Mouse (Mus musculus): ENCODE data around the gene Mdfic. TPM values are rescaled to one million over a fixed set of nuclear protein-coding genes. Genes with fewer than 3 reads are reported as not detected.
"Not testable (repeated sequence)": the region's sequence is repeated elsewhere in the genome, so short reads cannot be mapped to it uniquely, and the experiment has no call there.

Gene Mdfic
- polyA plus RNA-seq (2015; fragmentation: Nextera tagmentation; extraction: Ambion mirVana): 0.84 and 1.1 TPM in 2 replicates

GRCm38 (mm10) chr6:15720461-15720817 lies at the start of gene Mdfic:
TSS of gene Mdfic (plus strand) at chr6:15720661.
- peaks cover 12% of the 10 kb centered on the region for H3K27me3 ChIP-seq
- WGBS (ENCODE audit: insufficient replicate concordance): under 1% methylated on average over 16 of the region's 16 CpGs
- H3K9me3 ChIP-seq (replicated peaks): no peaks in the 10 kb centered on the region
- H3K36me3 ChIP-seq (replicated peaks): no peaks in the 10 kb centered on the region
- no peaks in the 10 kb centered on the region for H3K4me1 ChIP-seq (replicated peaks)
- ATAC-seq (ENCODE audit: insufficient read depth): peak; percentile 46
- peak within 1 kb of the TSS; percentile 58 for H3K4me2 ChIP-seq
- 0 out of 2 replicates have a peak within 1 kb of the TSS, but pooled peaks have one; percentile 38 for H3K27ac ChIP-seq (replicated peaks)
- H3K4me3 ChIP-seq (replicated peaks): peak within 1 kb of the TSS; percentile 61
- peak within 1 kb of the TSS; percentile 46 for H3K9ac ChIP-seq

- H3K4me1 ChIP-seq (replicated peaks): no peaks in the 10 kb centered on the region
- ATAC-seq (ENCODE audit: insufficient read depth): no peak
- no peak overlapping the region for H3K4me2 ChIP-seq
- H3K27ac ChIP-seq (replicated peaks): no peak overlapping the region
- H3K36me3 ChIP-seq (replicated peaks): no peaks in the 10 kb centered on the region
- no peaks in the 10 kb centered on the region for H3K27me3 ChIP-seq
- H3K9me3 ChIP-seq (replicated peaks): no peaks in the 10 kb centered on the region
- no peak overlapping the region for H3K9ac ChIP-seq
- no peak overlapping the region for H3K4me3 ChIP-seq (replicated peaks)
Measured at GRCm38 (mm10) chr6:15671364-15671763, 49.1 kb upstream of the Mdfic start.

GRCm38 (mm10) chr6:15710080-15710479 lies 10.4 kb upstream of the Mdfic start:
- H3K27me3 ChIP-seq: no peaks in the 10 kb centered on the region
- H3K4me3 ChIP-seq (replicated peaks): no peak overlapping the region
- H3K4me1 ChIP-seq (replicated peaks): no peaks in the 10 kb centered on the region
- H3K9me3 ChIP-seq (replicated peaks): no peaks in the 10 kb centered on the region
- no peaks in the 10 kb centered on the region for H3K36me3 ChIP-seq (replicated peaks)
- no peak overlapping the region for H3K4me2 ChIP-seq
- H3K27ac ChIP-seq (replicated peaks): no peak overlapping the region
- ATAC-seq (ENCODE audit: insufficient read depth): no peak
- 69% methylated on average over 4 of the region's 4 CpGs for WGBS (ENCODE audit: insufficient replicate concordance)
- H3K9ac ChIP-seq: no peak overlapping the region

GRCm38 (mm10) chr6:15710706-15711105 lies 9.8 kb upstream of the Mdfic start:
- no peak overlapping the region for H3K9ac ChIP-seq
- 70% methylated on average over 7 of the region's 7 CpGs for WGBS (ENCODE audit: insufficient replicate concordance)
- H3K27ac ChIP-seq (replicated peaks): no peak overlapping the region
- no peaks in the 10 kb centered on the region for H3K9me3 ChIP-seq (replicated peaks)
- no peak for ATAC-seq (ENCODE audit: insufficient read depth)
- H3K27me3 ChIP-seq: no peaks in the 10 kb centered on the region
- no peak overlapping the region for H3K4me2 ChIP-seq
- H3K36me3 ChIP-seq (replicated peaks): no peaks in the 10 kb centered on the region
- no peaks in the 10 kb centered on the region for H3K4me1 ChIP-seq (replicated peaks)
- H3K4me3 ChIP-seq (replicated peaks): no peak overlapping the region

GRCm38 (mm10) chr6:15712860-15713385 lies 7.5 kb upstream of the Mdfic start:
- Histone ChIP-seq H3K9me3 (replicated peaks) (no peaks in the 10 kb centered on the region), H3K36me3 (replicated peaks) (no peaks in the 10 kb centered on the region), H3K27ac (replicated peaks) (no peak overlapping the region), H3K27me3 (no peaks in the 10 kb centered on the region), H3K9ac (no peak overlapping the region), H3K4me2 (no peak overlapping the region), H3K4me3 (replicated peaks) (no peak overlapping the region), H3K4me1 (replicated peaks) (no peaks in the 10 kb centered on the region)
- no peak for ATAC-seq (ENCODE audit: insufficient read depth)
- WGBS (ENCODE audit: insufficient replicate concordance): 59% methylated on average over 2 of the region's 2 CpGs

GRCm38 (mm10) chr6:15714036-15714435 lies 6.4 kb upstream of the Mdfic start:
- H3K9me3 ChIP-seq (replicated peaks); H3K9ac ChIP-seq; H3K4me3 ChIP-seq (replicated peaks); H3K27ac ChIP-seq (replicated peaks); ATAC-seq (ENCODE audit: insufficient read depth); H3K4me2 ChIP-seq; H3K36me3 ChIP-seq (replicated peaks); H3K4me1 ChIP-seq (replicated peaks); H3K27me3 ChIP-seq: not testable (repeated sequence)
- 64% methylated on average over 1 of the region's 1 CpGs for WGBS (ENCODE audit: insufficient replicate concordance)

- H3K27me3 ChIP-seq: no peaks in the 10 kb centered on the region
- ATAC-seq (ENCODE audit: insufficient read depth): no peak
- no peaks in the 10 kb centered on the region for H3K4me1 ChIP-seq (replicated peaks)
- H3K4me3 ChIP-seq (replicated peaks): no peak overlapping the region
- H3K4me2 ChIP-seq: no peak overlapping the region
- WGBS (ENCODE audit: insufficient replicate concordance): 71% methylated on average over 2 of the region's 2 CpGs
- no peak overlapping the region for H3K9ac ChIP-seq
- no peaks in the 10 kb centered on the region for H3K9me3 ChIP-seq (replicated peaks)
- no peaks in the 10 kb centered on the region for H3K36me3 ChIP-seq (replicated peaks)
- H3K27ac ChIP-seq (replicated peaks): no peak overlapping the region
Measured at GRCm38 (mm10) chr6:15714996-15715844, 5.2 kb upstream of the Mdfic start.

GRCm38 (mm10) chr6:15719919-15720318 lies 542 bp upstream of the Mdfic start:
- H3K27ac ChIP-seq (replicated peaks): no peak overlapping the region
- WGBS (ENCODE audit: insufficient replicate concordance): 68% methylated on average over 6 of the region's 6 CpGs
- H3K4me3 ChIP-seq (replicated peaks): no peak overlapping the region
- no peak for ATAC-seq (ENCODE audit: insufficient read depth)
- no peaks in the 10 kb centered on the region for H3K36me3 ChIP-seq (replicated peaks)
- no peak overlapping the region for H3K4me2 ChIP-seq
- peaks cover 12% of the 10 kb centered on the region for H3K27me3 ChIP-seq
- no peaks in the 10 kb centered on the region for H3K4me1 ChIP-seq (replicated peaks)
- H3K9me3 ChIP-seq (replicated peaks): no peaks in the 10 kb centered on the region
- H3K9ac ChIP-seq: no peak overlapping the region

GRCm38 (mm10) chr6:15720818-15721715 lies 606 bp downstream of the Mdfic start:
- Histone ChIP-seq H3K36me3 (replicated peaks) (no peaks in the 10 kb centered on the region), H3K4me3 (replicated peaks) (peak overlapping the region; percentile 61), H3K27ac (replicated peaks) (0 out of 2 replicates have a peak overlapping the region, but pooled peaks have one; percentile 38), H3K4me1 (replicated peaks) (no peaks in the 10 kb centered on the region), H3K9me3 (replicated peaks) (no peaks in the 10 kb centered on the region), H3K27me3 (peaks cover 12% of the 10 kb centered on the region), H3K9ac (peak overlapping the region; percentile 46), H3K4me2 (peak overlapping the region; percentile 58)
- ATAC-seq (ENCODE audit: insufficient read depth): peak; percentile 66
- under 1% methylated on average over 60 of the region's 60 CpGs for WGBS (ENCODE audit: insufficient replicate concordance)

- Histone ChIP-seq H3K27ac (replicated peaks) (no peak overlapping the region), H3K4me2 (peak overlapping the region; percentile 58), H3K36me3 (replicated peaks) (no peaks in the 10 kb centered on the region), H3K9ac (peak overlapping the region; percentile 46; the same call in 1 of the 2 replicates), H3K4me1 (replicated peaks) (no peaks in the 10 kb centered on the region), H3K4me3 (replicated peaks) (peak overlapping the region; percentile 61), H3K9me3 (replicated peaks) (no peaks in the 10 kb centered on the region), H3K27me3 (peaks cover 12% of the 10 kb centered on the region)
- no peak for ATAC-seq (ENCODE audit: insufficient read depth)
- 28% methylated on average over 5 of the region's 5 CpGs for WGBS (ENCODE audit: insufficient replicate concordance)
Measured at GRCm38 (mm10) chr6:15721716-15722031, 1.2 kb downstream of the Mdfic start.

GRCm38 (mm10) chr6:15722631-15723030 lies 2.2 kb downstream of the Mdfic start:
- H3K9me3 ChIP-seq (replicated peaks); H3K9ac ChIP-seq; H3K4me3 ChIP-seq (replicated peaks); H3K27ac ChIP-seq (replicated peaks); H3K36me3 ChIP-seq (replicated peaks); H3K4me1 ChIP-seq (replicated peaks); ATAC-seq (ENCODE audit: insufficient read depth); H3K4me2 ChIP-seq: not testable (repeated sequence)
- WGBS (ENCODE audit: insufficient replicate concordance): 77% methylated on average over 7 of the region's 8 CpGs
- H3K27me3 ChIP-seq: peaks cover 12% of the 10 kb centered on the region

All from liver, embryonic 15.5 days (tissue).